Mouse (Mus musculus): ENCODE results near the gene S100b.

- TF ChIP-seq CTCF (IDR thresholded peaks at IDR 0.05; ENCODE audit: insufficient read depth, low read length) = no peak
- TF ChIP-seq POLR2A (IDR thresholded peaks at IDR 0.05; ENCODE audit: borderline replicate concordance, extremely low read depth, low read depth, low read length) = no peak
Observed at GRCm38 (mm10) chr10:76207262-76207796, 46.3 kb upstream of the S100b start.

All from lung, adult 2 months (tissue).